Mouse (Mus musculus): ENCODE data around the gene Mapt.

Gene Mapt

GRCm38 (mm10) chr11:104275765-104276164 is 44.6 kb downstream of the Mapt start:
- no peak for DNase-seq (ENCODE audit: low read depth, low spot score)

GRCm38 (mm10) chr11:104278222-104278621 is 47.0 kb downstream of the Mapt start:
- no peak for DNase-seq (ENCODE audit: low read depth, low spot score)

GRCm38 (mm10) chr11:104279049-104279448 is 47.9 kb downstream of the Mapt start:
- no peak for DNase-seq (ENCODE audit: low read depth, low spot score)

DNA sequence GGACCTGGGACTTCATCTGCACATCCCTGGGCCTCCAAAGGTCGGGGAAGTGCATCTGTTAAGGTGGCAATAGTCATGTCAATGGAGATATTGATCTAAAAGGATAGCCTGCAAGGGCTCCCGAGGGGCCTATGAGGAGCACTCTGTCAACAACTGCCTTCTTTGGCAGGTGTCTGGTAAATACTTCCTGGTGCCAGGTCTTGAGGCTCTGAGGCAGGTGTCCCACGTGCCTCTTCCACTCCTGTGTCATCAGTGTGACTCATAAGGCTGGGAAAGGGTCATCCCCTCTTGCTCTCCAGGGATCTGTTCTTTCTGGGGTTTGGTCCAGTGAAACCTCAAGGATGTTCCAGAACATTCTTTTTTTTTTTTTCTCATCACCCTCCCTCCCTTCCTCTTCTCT is 48.3 kb downstream of the Mapt start:
- no peak for DNase-seq (ENCODE audit: low read depth, low spot score)

GRCm38 (mm10) chr11:104281501-104281900 is 50.3 kb downstream of the Mapt start:
- no peak for DNase-seq (ENCODE audit: low read depth, low spot score)

GRCm38 (mm10) chr11:104287113-104287512 is 55.9 kb downstream of the Mapt start:
- DNase-seq (ENCODE audit: low read depth, low spot score) = no peak

GRCm38 (mm10) chr11:104288835-104289198 is 57.6 kb downstream of the Mapt start:
- DNase-seq (ENCODE audit: low read depth, low spot score) = no peak

- peak; percentile 52 for DNase-seq (ENCODE audit: low read depth, low spot score)
Observed at GRCm38 (mm10) chr11:104289199-104290031, 58.2 kb downstream of the Mapt start.

GRCm38 (mm10) chr11:104292443-104293220 is 61.4 kb downstream of the Mapt start:
- DNase-seq (ENCODE audit: low read depth, low spot score) = no peak

DNA sequence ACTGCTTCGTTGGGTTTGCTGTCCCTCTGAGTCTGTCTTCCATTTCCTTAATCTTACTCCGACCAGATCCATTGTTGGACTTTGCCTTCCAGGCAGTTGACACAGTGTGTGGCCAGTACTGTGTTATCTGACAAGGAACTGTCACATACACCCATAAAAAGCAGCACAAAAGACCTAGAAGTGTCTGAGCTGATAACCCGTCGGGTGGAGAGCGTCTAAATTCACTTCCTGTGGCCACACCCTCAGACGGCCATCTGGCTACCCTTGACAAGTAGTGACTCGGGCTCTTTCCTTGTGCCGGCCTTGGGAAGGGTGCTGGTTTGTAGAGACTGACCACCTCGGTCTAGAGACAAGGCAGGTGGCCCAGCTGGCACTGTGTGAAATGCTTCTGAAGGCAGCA is 62.1 kb downstream of the Mapt start:
- no peak for DNase-seq (ENCODE audit: low read depth, low spot score)

DNA sequence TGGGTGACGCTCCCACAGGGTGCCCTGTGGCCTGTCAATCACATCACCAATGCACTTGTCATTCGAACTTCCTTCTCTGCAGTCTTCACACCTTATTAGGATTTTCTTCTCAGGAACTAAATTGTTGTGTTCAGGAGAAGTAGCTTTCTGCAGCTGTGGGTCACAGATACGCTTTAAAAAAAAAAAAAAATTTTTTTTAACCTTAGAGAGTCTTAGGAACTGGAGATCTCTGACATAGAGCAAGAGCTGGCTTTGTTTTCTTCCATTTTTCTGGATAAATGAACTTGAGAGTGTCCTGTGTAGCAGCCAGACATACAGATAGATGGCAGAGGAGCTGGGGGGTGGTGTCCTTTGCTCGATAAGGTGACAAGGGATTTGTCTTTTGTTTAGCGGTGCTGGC is 64.0 kb downstream of the Mapt start:
- DNase-seq (ENCODE audit: low read depth, low spot score) = no peak

DNA sequence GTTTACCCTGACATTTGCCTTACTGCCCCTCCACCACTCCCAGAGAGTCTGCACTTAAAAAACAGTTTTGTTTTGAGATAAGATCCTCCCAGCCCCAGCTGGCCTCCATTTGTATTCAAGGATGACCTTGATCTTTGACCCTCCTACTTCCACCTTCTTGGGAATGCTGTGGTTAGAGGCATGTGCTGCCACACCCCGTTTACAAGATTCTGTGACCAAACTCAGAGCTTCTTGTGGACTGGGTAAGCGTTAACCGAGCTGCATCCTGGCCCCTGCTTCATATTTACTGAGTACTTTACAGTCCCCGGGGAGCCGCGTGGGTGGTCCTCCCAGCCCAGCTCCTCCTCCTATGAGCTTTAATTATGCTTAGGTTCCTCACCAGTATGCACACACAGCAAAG is 64.5 kb downstream of the Mapt start:
- DNase-seq (ENCODE audit: low read depth, low spot score) = no peak

DNA sequence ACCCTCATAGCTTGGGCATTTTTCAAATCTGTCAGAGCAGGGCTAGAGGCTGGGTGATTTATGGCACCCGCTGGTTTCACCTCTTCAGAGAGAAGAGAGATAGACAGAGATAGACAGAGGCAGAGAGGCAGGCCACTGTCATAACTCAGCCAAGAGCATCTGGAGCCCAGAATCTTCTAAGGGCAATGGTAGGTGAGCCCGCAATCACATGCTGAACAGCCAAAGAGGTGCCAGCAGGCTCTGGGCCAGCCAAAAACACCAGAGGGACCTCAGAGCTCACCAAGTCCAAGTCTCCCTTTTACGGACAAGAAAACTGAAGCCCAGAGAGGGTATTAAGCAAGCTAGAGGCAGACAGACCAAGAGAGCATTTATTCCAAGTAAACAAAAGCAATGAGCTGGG is 66.5 kb downstream of the Mapt start:
- DNase-seq (ENCODE audit: low read depth, low spot score) = no peak

DNA sequence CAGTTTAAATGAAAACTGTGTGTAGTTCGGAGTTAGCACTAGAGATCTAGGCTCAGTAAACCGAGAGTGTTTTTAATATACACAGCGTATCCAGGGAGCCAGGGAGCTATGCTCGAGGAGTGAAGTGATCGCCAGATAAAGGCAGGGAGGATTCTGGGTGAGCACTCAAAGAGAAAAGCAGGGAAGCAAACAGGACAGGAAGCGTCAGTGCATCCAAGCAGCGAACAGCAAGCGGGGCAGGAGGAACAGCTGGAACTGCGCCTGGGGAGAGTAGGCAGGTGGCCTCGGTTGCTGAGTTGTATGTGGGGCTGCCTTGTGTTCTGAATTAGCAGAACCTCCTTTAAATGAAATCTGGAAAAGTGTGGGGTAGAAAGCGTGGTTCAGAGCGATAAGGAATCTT is 71.4 kb downstream of the Mapt start:
- DNase-seq (ENCODE audit: low read depth, low spot score) = no peak

DNA sequence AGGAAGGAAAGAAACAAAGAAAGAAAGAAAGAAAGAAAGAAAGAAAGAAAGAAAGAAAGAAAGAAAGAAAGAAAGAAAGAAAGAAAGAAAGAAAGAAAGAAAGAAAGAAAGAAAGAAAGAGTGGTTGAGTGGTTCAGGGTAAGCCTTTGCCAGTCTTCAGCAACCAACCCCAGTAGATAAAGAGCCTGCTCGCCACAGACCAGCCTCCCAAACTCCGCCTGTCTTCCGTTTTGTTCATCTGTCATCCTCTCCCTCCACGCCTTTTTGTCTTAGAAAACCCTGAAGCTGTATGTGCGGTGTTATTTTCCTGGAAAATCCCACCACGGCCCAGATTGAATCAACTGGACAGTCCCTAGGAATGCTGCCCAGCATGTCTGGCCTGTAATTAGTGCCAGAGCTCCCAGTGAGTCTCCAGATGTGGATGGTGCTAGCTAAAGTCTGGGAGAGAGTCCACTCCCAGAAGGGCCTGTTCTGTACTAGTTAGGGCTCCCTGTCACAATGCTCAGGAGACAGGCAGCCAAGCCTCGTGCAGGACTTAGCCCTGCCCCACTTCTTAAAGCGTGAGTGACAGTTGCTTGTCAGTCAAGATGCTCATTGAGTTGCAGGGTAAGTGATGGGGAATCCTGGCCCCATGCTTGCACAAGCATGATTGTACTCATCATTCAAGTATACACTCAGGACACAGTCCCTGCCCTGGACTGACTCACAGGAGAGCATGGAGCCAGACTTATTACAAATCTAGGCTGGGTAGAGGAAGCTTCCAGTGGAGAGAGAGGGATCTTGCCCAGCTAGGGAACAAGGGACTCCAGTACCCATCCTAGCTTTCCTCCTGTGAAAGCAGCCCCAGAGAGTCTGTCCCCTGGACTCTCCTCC is 72.1 kb downstream of the Mapt start:
- DNase-seq (ENCODE audit: low read depth, low spot score) = no peak

GRCm38 (mm10) chr11:104305711-104306110 is 74.5 kb downstream of the Mapt start:
- no peak for DNase-seq (ENCODE audit: low read depth, low spot score)

- no peak for DNase-seq (ENCODE audit: low read depth, low spot score)
Observed at GRCm38 (mm10) chr11:104306483-104306882, 75.3 kb downstream of the Mapt start.

GRCm38 (mm10) chr11:104307136-104307535 is 75.9 kb downstream of the Mapt start:
- no peak for DNase-seq (ENCODE audit: low read depth, low spot score)

DNA sequence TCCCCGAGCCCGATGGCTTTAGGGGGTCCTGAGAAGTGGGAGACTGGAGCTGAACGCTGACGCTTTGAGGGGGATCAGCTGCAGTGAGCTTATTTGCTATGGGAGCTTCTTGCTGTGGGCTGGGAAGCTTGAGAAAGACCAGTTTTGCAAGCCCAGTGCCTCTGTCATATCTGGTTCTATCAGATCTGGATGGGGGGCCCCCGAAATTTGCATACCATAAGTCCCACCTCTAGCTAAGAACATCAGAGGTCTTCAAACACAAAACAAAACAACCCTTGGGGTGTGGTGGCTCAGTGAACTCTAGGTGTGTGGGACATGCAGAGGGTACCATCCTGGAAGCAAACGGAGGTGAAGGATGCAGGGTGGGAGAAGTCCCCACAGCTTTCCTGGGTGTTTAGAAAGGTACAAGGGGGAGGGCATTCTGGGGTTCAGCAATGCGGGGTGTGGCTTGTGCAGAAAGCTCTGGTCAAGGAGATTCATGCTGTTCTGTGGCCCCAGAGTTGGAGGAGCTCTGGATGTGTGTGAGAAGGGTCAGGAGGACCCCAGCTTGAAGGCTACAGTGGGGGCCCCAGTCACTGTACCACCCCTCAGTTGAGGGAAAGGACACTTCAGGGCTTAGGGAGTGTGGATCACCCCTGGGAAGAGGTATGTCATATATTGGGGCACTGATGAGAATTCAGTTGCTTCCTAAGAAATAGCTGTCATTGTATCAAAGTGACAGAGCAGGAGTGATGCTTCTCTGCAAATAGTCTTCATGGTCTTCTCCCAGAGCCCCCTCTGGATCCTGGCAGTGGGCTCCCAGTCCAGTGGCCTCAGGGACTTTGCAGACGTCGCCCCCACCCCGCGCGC is 78.4 kb downstream of the Mapt start:
- DNase-seq (ENCODE audit: low read depth, low spot score) = no peak

DNA sequence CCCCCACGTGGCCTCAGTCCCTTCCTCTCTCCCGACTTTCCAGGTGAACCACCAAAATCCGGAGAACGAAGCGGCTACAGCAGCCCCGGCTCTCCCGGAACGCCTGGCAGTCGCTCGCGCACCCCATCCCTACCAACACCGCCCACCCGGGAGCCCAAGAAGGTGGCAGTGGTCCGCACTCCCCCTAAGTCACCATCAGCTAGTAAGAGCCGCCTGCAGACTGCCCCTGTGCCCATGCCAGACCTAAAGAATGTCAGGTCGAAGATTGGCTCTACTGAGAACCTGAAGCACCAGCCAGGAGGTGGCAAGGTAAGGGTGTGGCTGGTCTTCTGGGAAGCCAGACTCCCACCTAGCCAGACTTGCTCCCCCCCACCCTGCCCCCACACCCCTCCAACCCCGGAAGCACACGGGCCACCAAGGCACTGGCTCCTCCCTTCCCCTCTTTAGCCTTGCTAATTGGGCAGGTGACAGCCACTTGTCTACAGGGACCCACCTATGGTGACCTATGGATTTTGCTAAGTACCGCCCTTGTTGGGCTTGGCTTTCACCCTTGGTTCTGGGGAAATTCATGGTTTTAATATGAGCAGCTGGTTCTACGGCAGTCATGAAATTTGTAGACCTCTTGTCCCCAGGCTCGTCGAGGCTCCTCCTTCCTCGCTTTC is 79.2 kb downstream of the Mapt start:
- no peak for DNase-seq (ENCODE audit: low read depth, low spot score)

- DNase-seq (ENCODE audit: low read depth, low spot score) = no peak
Observed at GRCm38 (mm10) chr11:104311643-104312042, 80.5 kb downstream of the Mapt start.

Data from CD4-positive helper T cell, adult 2 months (primary cell).